Mouse (Mus musculus): ENCODE measurements around the gene Csrp3.

GRCm38 (mm10) chr7:48884266-48884611 lies 36.4 kb upstream of the Csrp3 start:
- TF ChIP-seq SIN3A (IDR thresholded peaks at IDR 0.05; ENCODE audit: low read length) = no peak
- no peak for TF ChIP-seq GABPA (IDR thresholded peaks at IDR 0.05; ENCODE audit: low read depth, low read length)
- no peak for TF ChIP-seq EP300 (IDR thresholded peaks at IDR 0.05; ENCODE audit: low read depth in 1 of 2, low read length in 2 of 2)
- no peak for TF ChIP-seq CTCF (IDR thresholded peaks at IDR 0.05 in 2 of 3, conservative IDR thresholded peaks at IDR 0.05 in 1 of 3; ENCODE audit: control insufficient read depth in 1 of 3, insufficient read depth in 1 of 3, low read depth in 2 of 3, low read length in 3 of 3, poor library complexity in 1 of 3, severe bottlenecking in 1 of 3)
- no peak for TF ChIP-seq ZKSCAN1 (IDR thresholded peaks at IDR 0.05; ENCODE audit: low read depth, low read length)
- no peak for TF ChIP-seq ZNF384 (IDR thresholded peaks at IDR 0.05; ENCODE audit: low read depth, low read length)
- TF ChIP-seq POLR2AphosphoS2 (IDR thresholded peaks at IDR 0.05; ENCODE audit: low read length) = no peak
- TF ChIP-seq CHD1 (IDR thresholded peaks at IDR 0.05; ENCODE audit: low read depth, low read length) = no peak
- no peak for TF ChIP-seq MAZ (IDR thresholded peaks at IDR 0.05; ENCODE audit: low read depth, low read length)
